Mouse (Mus musculus) stomach, embryonic 15.5 days (tissue): Measurements from ENCODE around the gene Midn. TPM values are rescaled to one million over a fixed set of nuclear protein-coding genes. Genes with fewer than 3 reads are reported as not detected.

ENCODE experiments used
- ATAC-seq: fragments of 200-750 bp; cut with Nextera tagmentation; 2 replicates; pipeline ENCODE4 v1.8.0; 2017; ENCODE audit warnings: low read depth, moderate number of reproducible peaks, moderate TSS enrichment; ENCODE audit not compliant: insufficient read depth, low FRiP score
- H3K27ac ChIP-seq: fragments of 300-500 bp; sonication (generic); 2 replicates; pipeline ENCODE4 v1.5.1; 2015; ENCODE audit warnings: mild to moderate bottlenecking, inconsistent platforms
- H3K27me3 ChIP-seq: fragments of 300-500 bp; sonication (generic); replicated peaks from 2 replicates; pipeline ENCODE4 v1.6.1; 2015; ENCODE audit warnings: inconsistent platforms
- H3K36me3 ChIP-seq: fragments of 300-500 bp; sonication (generic); 2 replicates; pipeline ENCODE4 v1.6.1; 2015; ENCODE audit warnings: inconsistent platforms
- H3K4me1 ChIP-seq: fragments of 300-500 bp; sonication (generic); 2 replicates; pipeline ENCODE4 v1.6.1; 2015; ENCODE audit warnings: inconsistent platforms
- H3K4me2 ChIP-seq: fragments of 300-500 bp; sonication (generic); 2 replicates; pipeline ENCODE4 v1.6.1; 2015; ENCODE audit warnings: mild to moderate bottlenecking, inconsistent platforms
- H3K4me3 ChIP-seq: fragments of 300-500 bp; sonication (generic); replicated peaks from 2 replicates; pipeline ENCODE4 v1.5.1; 2015; ENCODE audit warnings: inconsistent platforms
- H3K9ac ChIP-seq: fragments of 300-500 bp; sonication (generic); 2 replicates; pipeline ENCODE4 v1.6.1; 2015; ENCODE audit warnings: inconsistent platforms
- H3K9me3 ChIP-seq: fragments of 300-500 bp; sonication (generic); 2 replicates; pipeline ENCODE4 v1.6.1; 2016; ENCODE audit warnings: inconsistent platforms
- WGBS: fragments of 180-500 bp; shearing (Covaris S2); methylation state at CpG from one replicate; pipeline ENCODE4 v1.1.7; 2015; 5-methylcytosine and 5-hydroxymethylcytosine counted together
- polyA plus RNA-seq: library from polyadenylated mRNA; unstranded; fragments of >200 nt; fragmentation: Nextera tagmentation; extraction: Ambion mirVana; gene quantifications from 2 replicates; pipeline ENCODE4 v1.2.1, GENCODE M21; 2015

Gene Midn
- polyA plus RNA-seq, 1 experiment from 2014 or later = 16.0 TPM

DNA sequence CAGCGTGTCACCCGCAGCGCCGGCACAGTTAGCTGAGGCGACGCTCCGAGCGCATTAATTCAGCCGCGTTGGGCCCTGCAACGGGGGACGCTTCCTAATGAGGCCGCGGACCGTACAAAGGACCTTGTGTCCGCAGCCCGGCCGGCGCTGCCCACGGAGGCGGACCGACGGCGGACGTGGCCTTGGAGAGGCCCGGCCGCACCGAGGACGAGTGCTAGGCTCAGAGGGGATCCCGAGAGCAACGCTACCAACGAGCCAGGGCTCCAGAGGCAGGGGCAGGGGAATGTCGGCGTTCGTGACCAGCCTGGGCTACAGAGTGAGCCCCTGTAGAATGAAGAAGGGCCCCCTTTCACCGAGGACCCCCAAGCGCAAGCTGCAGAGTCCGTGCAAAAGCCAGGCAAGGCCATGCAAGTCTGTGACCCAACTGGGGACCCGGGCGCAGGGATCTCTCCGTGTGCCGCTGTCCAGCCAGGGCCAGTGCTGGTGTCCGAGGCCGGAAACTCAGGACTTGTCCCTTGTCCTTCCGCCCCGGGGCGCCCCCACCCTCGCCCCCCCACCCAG, 42.5 kb downstream of the Midn start:
- Histone ChIP-seq H3K27ac (no peak overlapping the region), H3K36me3 (no peaks in the 10 kb centered on the region), H3K9me3 (no peaks in the 10 kb centered on the region), H3K27me3 (peaks cover 33% of the 10 kb centered on the region), H3K9ac (peak overlapping the region; percentile 16; the same call in 1 of the 2 replicates), H3K4me2 (peak overlapping the region; percentile 81), H3K4me1 (peaks cover 9% of the 10 kb centered on the region), H3K4me3 (peak overlapping the region; percentile 40)
- 2% methylated on average over 48 of the region's 48 CpGs for WGBS
- no peak for ATAC-seq

DNA sequence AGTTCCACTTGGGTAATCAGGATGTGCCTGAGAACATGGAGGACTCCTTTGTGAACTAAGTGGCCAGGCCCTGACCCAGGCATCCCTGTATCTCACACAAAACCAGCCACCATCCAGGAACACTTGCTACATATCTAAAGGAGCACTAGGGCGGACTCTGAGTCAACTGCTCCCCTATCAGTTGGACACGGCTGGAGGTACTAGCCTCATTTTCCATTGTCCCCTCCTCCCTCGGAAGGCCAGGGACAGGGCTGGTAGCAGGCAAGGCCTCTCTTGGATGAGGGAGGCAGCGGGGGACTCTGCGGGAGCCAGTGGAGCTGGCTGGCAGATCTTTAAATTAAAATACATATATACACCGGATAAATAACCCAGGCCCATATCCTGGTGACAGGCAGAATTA, 45.9 kb downstream of the Midn start:
- Histone ChIP-seq H3K4me3 (no peak overlapping the region), H3K27ac (no peak overlapping the region), H3K27me3 (peaks cover 32% of the 10 kb centered on the region), H3K36me3 (no peaks in the 10 kb centered on the region), H3K9ac (no peak overlapping the region), H3K4me1 (peaks cover 9% of the 10 kb centered on the region), H3K4me2 (no peak overlapping the region), H3K9me3 (no peaks in the 10 kb centered on the region)
- no peak for ATAC-seq
- 75% methylated on average over 6 of the region's 6 CpGs for WGBS

DNA sequence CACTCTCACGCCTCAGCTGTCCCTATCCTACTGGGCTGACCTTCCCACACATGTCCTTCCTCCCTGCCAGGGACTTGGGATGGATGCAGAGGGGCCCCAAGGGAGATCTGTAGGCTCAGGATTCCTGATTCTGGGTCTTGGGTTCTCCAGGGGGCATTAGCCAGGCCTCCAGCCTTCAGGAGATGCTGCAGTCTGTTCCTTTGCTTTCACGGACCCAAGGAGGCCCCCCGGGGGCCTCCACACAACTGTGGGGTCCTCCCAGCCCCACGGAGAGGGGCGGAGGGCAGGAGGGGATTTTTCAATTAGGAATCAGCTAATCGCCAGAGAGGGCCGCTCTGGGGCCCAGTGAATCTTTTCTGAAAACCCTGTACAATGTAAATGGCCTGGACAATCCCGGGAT, 46.4 kb downstream of the Midn start:
- Histone ChIP-seq H3K4me3 (no peak overlapping the region), H3K4me2 (no peak overlapping the region), H3K27me3 (peaks cover 29% of the 10 kb centered on the region), H3K9me3 (no peaks in the 10 kb centered on the region), H3K27ac (no peak overlapping the region), H3K36me3 (no peaks in the 10 kb centered on the region), H3K9ac (no peak overlapping the region), H3K4me1 (peaks cover 9% of the 10 kb centered on the region)
- ATAC-seq = no peak
- WGBS = 69% methylated on average over 8 of the region's 8 CpGs

DNA sequence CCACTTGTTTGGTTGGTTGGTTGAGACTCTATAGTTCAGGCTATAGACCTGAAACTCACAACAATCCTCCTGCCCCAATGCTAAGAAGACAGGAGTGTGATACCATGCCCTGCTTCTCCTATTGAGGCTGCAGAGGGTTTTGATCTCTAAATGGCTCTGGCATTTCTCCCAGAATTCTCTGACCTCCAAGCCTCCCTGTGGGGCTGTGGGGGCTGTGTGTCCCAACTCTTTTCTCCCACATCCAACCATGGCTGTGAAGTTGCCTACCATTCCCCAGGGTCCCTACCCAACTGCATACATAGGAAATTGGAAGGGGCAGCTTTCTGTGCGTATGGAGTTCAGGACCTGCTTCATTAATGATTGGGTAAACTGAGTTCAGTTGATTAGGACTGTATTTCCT, 48.1 kb downstream of the Midn start:
- 100% methylated on average over 1 of the region's 1 CpGs for WGBS

DNA sequence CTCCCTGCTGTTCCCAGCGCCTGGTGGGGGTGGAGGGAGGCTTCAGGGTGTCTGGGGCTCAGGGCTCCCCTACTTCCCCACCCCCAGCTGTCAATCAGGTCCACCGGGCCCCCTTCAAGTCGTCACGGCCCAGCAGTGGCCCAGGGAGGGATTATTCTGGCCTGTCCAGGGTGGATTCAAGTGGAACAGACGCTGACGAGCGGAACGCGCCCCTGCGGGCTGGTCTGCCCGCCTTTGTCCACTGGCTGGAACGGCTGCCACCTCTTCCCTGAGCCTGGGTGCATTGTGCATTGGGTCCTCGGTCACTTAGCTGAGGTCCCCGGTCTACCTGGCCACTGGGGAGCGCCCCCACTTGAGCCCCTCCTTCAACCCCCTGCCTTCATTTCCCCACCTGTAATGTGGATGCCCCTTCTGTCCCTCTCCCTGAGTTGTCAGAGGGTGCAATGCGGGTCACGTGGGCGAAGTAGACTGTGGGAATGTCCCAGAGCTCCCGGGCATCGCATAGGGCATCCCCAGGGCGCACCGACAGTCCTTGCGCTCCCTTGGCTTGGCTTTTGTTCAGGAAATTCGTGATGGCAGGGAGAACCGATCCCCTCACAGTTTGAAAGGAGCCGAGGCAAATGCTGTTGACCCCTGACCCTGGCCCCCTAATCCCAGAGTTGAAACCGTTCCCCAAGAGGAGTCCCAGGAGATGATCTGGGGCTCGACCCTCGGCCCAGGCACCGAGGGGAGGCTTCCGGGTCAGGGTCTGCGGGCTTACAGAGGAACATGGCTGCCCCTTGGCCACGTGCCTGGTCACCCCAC, 48.9 kb downstream of the Midn start:
- Histone ChIP-seq H3K36me3 (no peaks in the 10 kb centered on the region), H3K27ac (no peak overlapping the region), H3K4me1 (no peaks in the 10 kb centered on the region), H3K9me3 (no peaks in the 10 kb centered on the region), H3K4me3 (no peak overlapping the region), H3K4me2 (no peak overlapping the region), H3K27me3 (peaks cover 8% of the 10 kb centered on the region; the same call in 1 of the 2 replicates), H3K9ac (no peak overlapping the region)
- WGBS = 78% methylated on average over 33 of the region's 33 CpGs
- no peak for ATAC-seq

More for the DNA sequence above, 48.1 kb downstream of the Midn start:
- H3K9ac ChIP-seq = no peak overlapping the region
- H3K9me3 ChIP-seq = no peaks in the 10 kb centered on the region
- no peak overlapping the region for H3K4me2 ChIP-seq
- H3K27me3 ChIP-seq = peaks cover 14% of the 10 kb centered on the region; the same call in 1 of the 2 replicates
- H3K4me1 ChIP-seq = no peaks in the 10 kb centered on the region
- H3K4me3 ChIP-seq = no peak overlapping the region
- no peak overlapping the region for H3K27ac ChIP-seq
- ATAC-seq = no peak
- no peaks in the 10 kb centered on the region for H3K36me3 ChIP-seq

DNA sequence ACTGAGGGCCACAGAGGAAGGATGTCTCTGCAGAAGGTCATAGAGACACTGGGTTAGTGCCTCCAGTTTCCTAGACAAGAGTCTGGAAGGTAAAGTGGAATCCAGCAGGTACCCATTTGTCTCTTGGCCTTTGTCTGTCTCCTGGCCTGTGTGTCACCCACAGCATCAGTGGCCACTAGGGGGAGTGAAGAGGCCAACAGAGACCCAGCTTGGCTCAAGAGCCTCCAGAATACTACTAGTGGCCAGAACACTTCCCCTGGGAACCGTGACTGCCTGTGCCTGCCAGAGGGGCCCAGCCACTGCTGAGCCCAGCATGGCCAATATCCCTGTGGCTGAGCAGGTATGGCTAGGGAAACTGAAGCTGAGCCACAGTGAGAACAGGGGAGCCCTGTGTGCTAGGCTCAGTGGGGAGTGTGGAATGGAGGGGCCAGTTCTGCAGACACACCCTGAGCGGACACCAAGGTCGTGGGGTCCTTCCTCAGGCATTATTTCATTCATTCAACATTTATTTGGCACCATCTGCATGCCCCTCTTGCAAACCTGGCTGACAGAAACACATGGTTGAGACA, 51.5 kb downstream of the Midn start:
- H3K36me3 ChIP-seq = no peaks in the 10 kb centered on the region
- H3K4me3 ChIP-seq = no peak overlapping the region
- 43% methylated on average over 3 of the region's 3 CpGs for WGBS
- peak; percentile 69; the same call in 1 of the 2 replicates for ATAC-seq
- no peaks in the 10 kb centered on the region for H3K27me3 ChIP-seq
- H3K9ac ChIP-seq = no peak overlapping the region
- no peak overlapping the region for H3K27ac ChIP-seq
- no peaks in the 10 kb centered on the region for H3K9me3 ChIP-seq
- no peaks in the 10 kb centered on the region for H3K4me1 ChIP-seq
- no peak overlapping the region for H3K4me2 ChIP-seq

DNA sequence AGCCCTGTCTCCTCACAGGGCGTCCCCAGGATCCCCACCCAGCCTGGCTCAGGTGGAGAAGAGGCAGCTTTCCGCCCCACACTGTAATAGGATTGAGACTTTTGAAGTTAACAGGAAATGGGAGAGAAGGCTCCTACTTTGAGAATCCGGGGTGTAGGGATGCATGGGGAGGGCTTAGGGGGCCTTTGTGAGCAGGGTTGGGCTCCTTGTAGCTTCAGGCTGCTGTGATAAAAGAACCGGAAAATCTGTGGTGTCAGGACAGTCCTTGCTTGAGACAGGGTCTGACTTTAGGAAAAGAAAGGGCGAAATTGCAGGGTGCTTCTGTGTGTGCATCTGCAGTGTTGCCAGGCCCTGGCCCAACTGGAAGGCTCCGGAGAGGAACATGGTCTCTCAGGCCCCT, 52.4 kb downstream of the Midn start:
- H3K9me3 ChIP-seq = no peaks in the 10 kb centered on the region
- H3K36me3 ChIP-seq = no peaks in the 10 kb centered on the region
- no peak overlapping the region for H3K4me2 ChIP-seq
- no peak overlapping the region for H3K9ac ChIP-seq
- H3K27ac ChIP-seq = no peak overlapping the region
- 74% methylated on average over 6 of the region's 6 CpGs for WGBS
- no peaks in the 10 kb centered on the region for H3K27me3 ChIP-seq
- no peak for ATAC-seq
- no peak overlapping the region for H3K4me3 ChIP-seq
- no peaks in the 10 kb centered on the region for H3K4me1 ChIP-seq

DNA sequence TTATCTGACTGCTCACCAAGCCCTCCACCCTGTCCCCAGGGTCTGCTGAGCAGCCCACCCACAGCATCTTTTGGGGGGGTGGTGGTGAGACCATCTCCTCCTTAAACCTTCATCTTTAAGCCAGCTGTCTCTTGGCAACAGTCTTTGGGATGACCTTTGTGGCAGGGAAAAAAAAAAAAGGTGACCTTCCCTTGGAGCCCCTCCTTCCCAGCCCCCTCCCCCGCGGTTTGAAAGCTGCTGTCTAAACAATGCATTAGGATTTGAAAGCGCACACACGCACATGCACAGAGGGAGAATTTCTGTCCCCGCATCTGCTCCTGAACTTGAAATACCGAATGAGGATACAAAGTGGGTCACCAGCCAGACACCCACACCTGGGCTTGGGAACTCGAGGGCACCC, 56.0 kb downstream of the Midn start:
- H3K27ac ChIP-seq = no peak overlapping the region
- no peak overlapping the region for H3K4me2 ChIP-seq
- H3K4me3 ChIP-seq = no peak overlapping the region
- no peak for ATAC-seq
- H3K27me3 ChIP-seq = no peaks in the 10 kb centered on the region
- peaks cover 4% of the 10 kb centered on the region; the same call in 1 of the 2 replicates for H3K4me1 ChIP-seq
- no peak overlapping the region for H3K9ac ChIP-seq
- 21% methylated on average over 7 of the region's 7 CpGs for WGBS
- no peaks in the 10 kb centered on the region for H3K9me3 ChIP-seq
- no peaks in the 10 kb centered on the region for H3K36me3 ChIP-seq

DNA sequence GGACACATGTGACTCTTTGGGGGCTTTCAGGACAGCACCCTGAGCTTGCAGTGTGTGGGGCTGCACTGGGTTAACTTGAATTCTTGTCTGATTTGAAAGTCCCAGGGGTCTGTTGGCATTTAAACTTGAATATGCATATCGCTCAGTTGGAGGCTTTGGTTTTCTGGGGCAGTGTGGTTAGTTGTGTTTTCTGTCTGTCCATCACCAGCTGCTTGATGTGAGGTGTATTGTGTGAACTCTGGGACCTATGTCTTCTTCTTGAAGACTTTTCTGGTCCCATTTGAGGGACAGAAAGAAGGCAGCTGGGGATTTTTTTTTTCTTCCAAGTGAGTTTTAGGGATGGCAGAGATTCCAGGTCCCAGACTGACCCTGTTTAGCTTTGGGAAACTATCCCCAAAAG, 59.1 kb downstream of the Midn start:
- no peaks in the 10 kb centered on the region for H3K9me3 ChIP-seq
- no peak for ATAC-seq
- WGBS = 72% methylated on average over 1 of the region's 1 CpGs
- H3K27me3 ChIP-seq = no peaks in the 10 kb centered on the region
- no peak overlapping the region for H3K9ac ChIP-seq
- no peak overlapping the region for H3K27ac ChIP-seq
- no peaks in the 10 kb centered on the region for H3K36me3 ChIP-seq
- no peak overlapping the region for H3K4me2 ChIP-seq
- H3K4me3 ChIP-seq = no peak overlapping the region
- peaks cover 6% of the 10 kb centered on the region; the same call in 1 of the 2 replicates for H3K4me1 ChIP-seq

DNA sequence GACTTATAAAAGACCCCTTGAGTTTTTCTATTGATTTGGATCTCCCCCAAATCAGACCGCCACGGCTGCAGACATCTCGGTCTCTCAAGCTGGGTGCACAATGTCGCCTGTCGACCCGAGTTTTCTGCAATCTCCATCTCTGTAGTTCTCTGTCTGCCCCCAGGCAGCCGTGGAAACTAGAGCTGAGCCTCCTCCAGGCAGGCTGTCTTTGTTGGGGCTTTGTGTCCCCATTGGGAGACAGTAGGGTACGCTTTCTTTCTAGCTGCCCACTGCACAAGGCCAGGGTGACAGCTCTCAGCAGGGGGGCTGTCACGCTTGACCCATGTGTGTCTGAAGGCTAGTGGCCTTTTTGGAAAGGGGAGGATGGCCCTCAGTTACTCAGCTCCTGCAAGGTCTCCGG, 59.6 kb downstream of the Midn start:
- 76% methylated on average over 10 of the region's 10 CpGs for WGBS
- Histone ChIP-seq H3K9ac (no peak overlapping the region), H3K27me3 (no peaks in the 10 kb centered on the region), H3K4me1 (peaks cover 6% of the 10 kb centered on the region; the same call in 1 of the 2 replicates), H3K36me3 (no peaks in the 10 kb centered on the region), H3K27ac (no peak overlapping the region), H3K9me3 (no peaks in the 10 kb centered on the region), H3K4me2 (no peak overlapping the region), H3K4me3 (no peak overlapping the region)
- no peak for ATAC-seq
